Mouse (Mus musculus) gastrocnemius, postnatal 14 days (tissue): ENCODE results near the gene Chst1. TPM values are rescaled to one million over a fixed set of nuclear protein-coding genes. Genes with fewer than 3 reads are reported as not detected.

Experiments
- DNase-seq: peaks from one replicate; pipeline ENCODE4 v3.0.0; 2021; ENCODE audit warnings: mixed read lengths
- intact Hi-C: fragments of 180-260 bp; cut with DNase I; formaldehyde crosslinking; loops from one replicate; pipeline ENCODE4 v1.15.1; 2025; ENCODE audit warnings: low total_unique reads
- long read RNA-seq, 2 experiments: library from polyadenylated mRNA; stranded (forward); transcript quantifications; one replicate each; pipeline ENCODE4 v2.0.0; 2021
- total RNA-seq, 2 experiments: library from RNA; stranded (reverse); gene quantifications; 2 replicates each; pipeline ENCODE4 v1.2.3; 2021

Gene Chst1
- 1 to 10 TPM; 3.2 to 4.1 TPM for total RNA-seq
- long read RNA-seq, experiment 1, transcript Chst1-201 (3 exons, 2,680 nt) = major isoform, 5 of 5 reads
- long read RNA-seq, experiment 1, partial matches to known transcripts = 0 of 5 reads
- long read RNA-seq, experiment 1, other reads (novel, unspliced or antisense) = 0 of 5 reads
- long read RNA-seq, experiment 2, transcript Chst1-201 (3 exons, 2,680 nt) = major isoform, 6 of 6 reads
- long read RNA-seq, experiment 2, partial matches to known transcripts = 0 of 6 reads
- long read RNA-seq, experiment 2, other reads (novel, unspliced or antisense) = 0 of 6 reads

- intact Hi-C loops = loop anchor here (10.0 kb wide), 1 partner anchor 115 kb away; no protein-coding TSS in a partner anchor
- DNase-seq = peak; percentile 48
Observed at GRCm38 (mm10) chr2:92599487-92600347, at the start of gene Chst1. Gene Chst1 (plus strand): TSS chr2:92599707.

GRCm38 (mm10) chr2:92550051-92550450 is 49.5 kb upstream of the Chst1 start:
- DNase-seq = no peak
- intact Hi-C loops = no loop called here

- intact Hi-C loops = no loop called here
- no peak for DNase-seq
Observed at GRCm38 (mm10) chr2:92554536-92554935, 45.0 kb upstream of the Chst1 start.

- no peak for DNase-seq
- intact Hi-C loops = no loop called here
Observed at GRCm38 (mm10) chr2:92562930-92563329, 36.6 kb upstream of the Chst1 start.

- no peak for DNase-seq
Observed at GRCm38 (mm10) chr2:92570623-92571022, 28.9 kb upstream of the Chst1 start.

GRCm38 (mm10) chr2:92577824-92578223 is 21.7 kb upstream of the Chst1 start:
- intact Hi-C loops = no loop called here
- DNase-seq = no peak

More at GRCm38 (mm10) chr2:92570623-92571022, 28.9 kb upstream of the Chst1 start:
- intact Hi-C loops = no loop called here

GRCm38 (mm10) chr2:92581302-92581701 is 18.2 kb upstream of the Chst1 start:
- intact Hi-C loops = no loop called here
- no peak for DNase-seq

- intact Hi-C loops = no loop called here
- no peak for DNase-seq
Observed at GRCm38 (mm10) chr2:92582596-92582995, 16.9 kb upstream of the Chst1 start.

GRCm38 (mm10) chr2:92587806-92588205 is 11.7 kb upstream of the Chst1 start:
- DNase-seq = no peak
- intact Hi-C loops = no loop called here

- DNase-seq = no peak
- intact Hi-C loops = no loop called here
Observed at GRCm38 (mm10) chr2:92594929-92595730, 4.4 kb upstream of the Chst1 start.

GRCm38 (mm10) chr2:92597291-92597690 is 2.2 kb upstream of the Chst1 start:
- intact Hi-C loops = no loop called here
- DNase-seq = no peak

- no peak for DNase-seq
- intact Hi-C loops = no loop called here
Observed at GRCm38 (mm10) chr2:92598941-92599486, 493 bp upstream of the Chst1 start.

GRCm38 (mm10) chr2:92600348-92600670 is 802 bp downstream of the Chst1 start:
- DNase-seq = no peak
- intact Hi-C loops = loop anchor here (10.0 kb wide), 1 partner anchor 116 kb away; no protein-coding TSS in a partner anchor

GRCm38 (mm10) chr2:92601246-92601645 is 1.7 kb downstream of the Chst1 start:
- intact Hi-C loops = loop anchor here (10.0 kb wide), 1 partner anchor 116 kb away; no protein-coding TSS in a partner anchor
- no peak for DNase-seq

GRCm38 (mm10) chr2:92602073-92602472 is 2.6 kb downstream of the Chst1 start:
- intact Hi-C loops = loop anchor here (10.0 kb wide), 1 partner anchor 117 kb away; no protein-coding TSS in a partner anchor

GRCm38 (mm10) chr2:92603591-92603990 is 4.1 kb downstream of the Chst1 start:
- no peak for DNase-seq
- intact Hi-C loops = loop anchor here (10.0 kb wide), 1 partner anchor 119 kb away; no protein-coding TSS in a partner anchor

More at GRCm38 (mm10) chr2:92602073-92602472, 2.6 kb downstream of the Chst1 start:
- no peak for DNase-seq

GRCm38 (mm10) chr2:92604565-92604964 is 5.1 kb downstream of the Chst1 start:
- DNase-seq = no peak
- intact Hi-C loops = loop anchor here (10.0 kb wide), 1 partner anchor 120 kb away; no protein-coding TSS in a partner anchor

GRCm38 (mm10) chr2:92605995-92606394 is 6.5 kb downstream of the Chst1 start:
- peak; percentile 37 for DNase-seq
- intact Hi-C loops = loop anchor here (5.0 to 10.0 kb wide), 2 partner anchors 121 to 206 kb away; no protein-coding TSS in a partner anchor

- no peak for DNase-seq
- intact Hi-C loops = loop anchor here (5.0 to 10.0 kb wide), 2 partner anchors 122 to 205 kb away; no protein-coding TSS in a partner anchor
Observed at GRCm38 (mm10) chr2:92607153-92607552, 7.6 kb downstream of the Chst1 start.
